Mouse (Mus musculus) CH12.LX (cell line): ENCODE data around the gene Elavl4. TPM values are rescaled to one million over a fixed set of nuclear protein-coding genes. Genes with fewer than 3 reads are reported as not detected.

Experiments used
- DNase-seq: peaks from one replicate; pipeline ENCODE4 v3.0.0-alpha.2; 2013; ENCODE audit errors: extremely low read depth
- H3K27ac ChIP-seq: 2 replicates; pipeline ENCODE4 v1.5.1; 2012; ENCODE audit warnings: low read depth, mild to moderate bottlenecking, control low read depth, moderate library complexity; ENCODE audit not compliant: insufficient read depth
- H3K27me3 ChIP-seq: replicated peaks from 2 replicates; pipeline ENCODE3; 2012; ENCODE audit warnings: inconsistent platforms
- H3K36me3 ChIP-seq, 2 experiments: replicated peaks in 1 of 2; 2 replicates each; pipeline versions ENCODE3 to v1.6.1; 2012; ENCODE audit warnings: inconsistent platforms in 1 of 2, low read length in 1 of 2, mild to moderate bottlenecking in 1 of 2, mixed read lengths in 1 of 2, moderate library complexity in 1 of 2; ENCODE audit not compliant: control insufficient read depth in 1 of 2, insufficient read depth in 1 of 2
- H3K4me1 ChIP-seq, 2 experiments: 2 replicates each; pipeline ENCODE4 v1.6.1; 2012; ENCODE audit warnings: inconsistent platforms in 1 of 2, moderate library complexity in 1 of 2; ENCODE audit not compliant: insufficient read depth in 2 of 2, control insufficient read depth in 1 of 2
- H3K4me2 ChIP-seq: 2 replicates; pipeline ENCODE4 v1.6.1; 2012; ENCODE audit warnings: low read depth, mild to moderate bottlenecking, control low read depth; ENCODE audit not compliant: poor library complexity, insufficient read depth, severe bottlenecking
- H3K4me3 ChIP-seq, 3 experiments: fragments of 150-350 bp in 1 of 3; sonication (generic) in 1 of 3; replicated peaks in 1 of 3; 2 replicates each; pipeline versions ENCODE3 to v1.5.1; 2011 to 2012; ENCODE audit warnings: low read depth in 2 of 3, low read length in 2 of 3, mild to moderate bottlenecking in 2 of 3, moderate library complexity in 2 of 3, control low read depth in 1 of 3, improper control_type of control experiment in 1 of 3, inconsistent platforms in 1 of 3, mixed read lengths in 1 of 3; ENCODE audit not compliant: poor library complexity in 1 of 3
- H3K79me2 ChIP-seq: replicated peaks from 2 replicates; pipeline ENCODE4 v1.6.1; 2012; ENCODE audit warnings: mild to moderate bottlenecking, moderate library complexity; ENCODE audit not compliant: control insufficient read depth, poor library complexity, insufficient read depth, severe bottlenecking; ENCODE audit errors: extremely low read depth
- H3K9ac ChIP-seq: 2 replicates; pipeline ENCODE4 v1.6.1; 2012; ENCODE audit warnings: low read depth, mild to moderate bottlenecking, control low read depth, moderate library complexity; ENCODE audit not compliant: insufficient read depth
- H3K9me3 ChIP-seq: replicated peaks from 2 replicates; pipeline ENCODE3; 2012; ENCODE audit warnings: low read length, inconsistent platforms, mixed read lengths
- BHLHE40 ChIP-seq: IDR thresholded peaks from 2 replicates; pipeline ENCODE4 v1.6.1; 2011; ENCODE audit warnings: mild to moderate bottlenecking, low read depth, low read length, improper control_type of control experiment
- CTCF ChIP-seq, 2 experiments: IDR thresholded peaks in 1 of 2; conservative IDR thresholded peaks in 1 of 2; 2 replicates each; pipeline ENCODE4 v1.5.1; 2011 to 2012; ENCODE audit warnings: low read depth in 2 of 2, low read length in 2 of 2, improper control_type of control experiment in 1 of 2, inconsistent platforms in 1 of 2, mild to moderate bottlenecking in 1 of 2, moderate library complexity in 1 of 2
- E2F4 ChIP-seq: IDR thresholded peaks from 2 replicates; pipeline ENCODE4 v1.6.1; 2011; ENCODE audit warnings: low read depth, low read length, improper control_type of control experiment; ENCODE audit not compliant: insufficient replicate concordance
- ELF1 ChIP-seq: IDR thresholded peaks from 2 replicates; pipeline ENCODE4 v1.6.1; 2014; ENCODE audit warnings: low read depth, mild to moderate bottlenecking, inconsistent platforms, low read length, improper control_type of control experiment
- EP300 ChIP-seq: IDR thresholded peaks from 2 replicates; pipeline ENCODE4 v1.6.1; 2011; ENCODE audit warnings: low read length, improper control_type of control experiment
- ETS1 ChIP-seq: conservative IDR thresholded peaks from 2 replicates; pipeline ENCODE4 v1.6.1; 2012; ENCODE audit warnings: low read depth, mild to moderate bottlenecking, inconsistent platforms, low read length, improper control_type of control experiment, moderate library complexity
- GABPA ChIP-seq: IDR thresholded peaks from 2 replicates; pipeline ENCODE4 v1.6.1; 2012; ENCODE audit warnings: low read depth, low read length, improper control_type of control experiment, inconsistent platforms; ENCODE audit not compliant: insufficient replicate concordance
- HCFC1 ChIP-seq: IDR thresholded peaks from 2 replicates; pipeline ENCODE4 v1.6.1; 2012; ENCODE audit warnings: low read depth, mild to moderate bottlenecking, inconsistent platforms, low read length, improper control_type of control experiment
- JUN ChIP-seq: IDR thresholded peaks from 2 replicates; pipeline ENCODE4 v1.6.1; 2011; ENCODE audit warnings: low read depth, mild to moderate bottlenecking, low read length, improper control_type of control experiment, moderate library complexity; ENCODE audit not compliant: insufficient read depth
- JUND ChIP-seq: conservative IDR thresholded peaks from 2 replicates; pipeline ENCODE4 v1.6.1; 2011; ENCODE audit warnings: low read depth, low read length, improper control_type of control experiment
- MAFK ChIP-seq: IDR thresholded peaks from 2 replicates; pipeline ENCODE4 v1.6.1; 2011; ENCODE audit warnings: low read length, improper control_type of control experiment; ENCODE audit not compliant: insufficient replicate concordance
- MYC ChIP-seq: IDR thresholded peaks from 2 replicates; pipeline ENCODE4 v1.6.1; 2011; ENCODE audit warnings: low read depth, mild to moderate bottlenecking, improper control_type of control experiment, low read length
- NELFE ChIP-seq: IDR thresholded peaks from 2 replicates; pipeline ENCODE4 v1.6.1; 2011; ENCODE audit warnings: low read depth, low read length, improper control_type of control experiment
- NRF1 ChIP-seq: IDR thresholded peaks from 2 replicates; pipeline ENCODE4 v1.6.1; 2014; ENCODE audit warnings: low read depth, mild to moderate bottlenecking, inconsistent platforms, low read length, improper control_type of control experiment, moderate library complexity
- PAX5 ChIP-seq: IDR thresholded peaks from 2 replicates; pipeline ENCODE4 v1.6.1; 2012; ENCODE audit warnings: low read length, inconsistent platforms, mixed read lengths
- POLR2A ChIP-seq: IDR thresholded peaks from 2 replicates; pipeline ENCODE4 v1.6.1; 2011; ENCODE audit warnings: low read depth, mild to moderate bottlenecking, improper control_type of control experiment, low read length
- POLR2AphosphoS2 ChIP-seq: IDR thresholded peaks from 2 replicates; pipeline ENCODE4 v1.6.1; 2011; ENCODE audit warnings: low read depth, low read length, improper control_type of control experiment
- RAD21 ChIP-seq: IDR thresholded peaks from 2 replicates; pipeline ENCODE4 v1.6.1; 2011; ENCODE audit warnings: low read depth, mild to moderate bottlenecking, low read length, improper control_type of control experiment, moderate library complexity
- RCOR1 ChIP-seq: conservative IDR thresholded peaks from 2 replicates; pipeline ENCODE4 v1.6.1; 2012; ENCODE audit warnings: low read depth, mild to moderate bottlenecking, inconsistent platforms, low read length, improper control_type of control experiment
- SMC3 ChIP-seq: IDR thresholded peaks from 2 replicates; pipeline ENCODE4 v1.6.1; 2011; ENCODE audit warnings: low read depth, low read length, improper control_type of control experiment
- TBP ChIP-seq: conservative IDR thresholded peaks from 2 replicates; pipeline ENCODE4 v1.6.1; 2011; ENCODE audit warnings: low read depth, low read length, improper control_type of control experiment
- TCF12 ChIP-seq: IDR thresholded peaks from 2 replicates; pipeline ENCODE4 v1.6.1; 2014; ENCODE audit warnings: low read depth, mild to moderate bottlenecking, inconsistent platforms, low read length, improper control_type of control experiment
- UBTF ChIP-seq: IDR thresholded peaks from 2 replicates; pipeline ENCODE4 v1.6.1; 2012; ENCODE audit warnings: low read depth, mild to moderate bottlenecking, inconsistent platforms, low read length, improper control_type of control experiment, moderate library complexity
- USF2 ChIP-seq: conservative IDR thresholded peaks from 2 replicates; pipeline ENCODE4 v1.6.1; 2011; ENCODE audit warnings: low read depth, low read length, improper control_type of control experiment
- ZC3H11A ChIP-seq: IDR thresholded peaks from 2 replicates; pipeline ENCODE4 v1.6.1; 2012; ENCODE audit warnings: low read depth, mild to moderate bottlenecking, inconsistent platforms, low read length, improper control_type of control experiment
- ZMIZ1 ChIP-seq: IDR thresholded peaks from 2 replicates; pipeline ENCODE4 v1.6.1; 2012; ENCODE audit warnings: low read depth, mild to moderate bottlenecking, inconsistent platforms, low read length, improper control_type of control experiment
- dilution Hi-C: fragments of 300-500 bp; cut with MboI; formaldehyde crosslinking; loops from 2 replicates; pipeline ENCODE4 v1.14.3; 2020; ENCODE audit warnings: low sequenced_read_pairs; ENCODE audit not compliant: extremely low pct_unique_long_range_greater_than_20kb, extremely low pct_ligation_motif_present
- in situ Hi-C: fragments of 300-500 bp; cut with MboI; formaldehyde crosslinking; loops from 3 replicates; pipeline ENCODE4 v1.14.3; 2019; ENCODE audit warnings: low sequenced_read_pairs, low pct_ligation_motif_present, low pct_unique_long_range_greater_than_20kb, mixed read lengths
- polyA plus RNA-seq: library from polyadenylated mRNA; unstranded; fragments of >175 nt; gene quantifications from 2 replicates; pipeline ENCODE4 v1.2.1, GENCODE M21; 2012; ENCODE audit warnings: low read depth; ENCODE audit not compliant: insufficient read length
- total RNA-seq, 2 experiments: library from RNA; depleted of rRNA; stranded (reverse); fragments of 300-350 nt in 1 of 2; fragments of >200 nt in 1 of 2; gene quantifications; 2 replicates each; pipeline ENCODE4 v1.2.3; 2012 to 2014

Elavl4 gene
- total and polyA plus RNA-seq, 3 experiments, result not detected

DNA sequence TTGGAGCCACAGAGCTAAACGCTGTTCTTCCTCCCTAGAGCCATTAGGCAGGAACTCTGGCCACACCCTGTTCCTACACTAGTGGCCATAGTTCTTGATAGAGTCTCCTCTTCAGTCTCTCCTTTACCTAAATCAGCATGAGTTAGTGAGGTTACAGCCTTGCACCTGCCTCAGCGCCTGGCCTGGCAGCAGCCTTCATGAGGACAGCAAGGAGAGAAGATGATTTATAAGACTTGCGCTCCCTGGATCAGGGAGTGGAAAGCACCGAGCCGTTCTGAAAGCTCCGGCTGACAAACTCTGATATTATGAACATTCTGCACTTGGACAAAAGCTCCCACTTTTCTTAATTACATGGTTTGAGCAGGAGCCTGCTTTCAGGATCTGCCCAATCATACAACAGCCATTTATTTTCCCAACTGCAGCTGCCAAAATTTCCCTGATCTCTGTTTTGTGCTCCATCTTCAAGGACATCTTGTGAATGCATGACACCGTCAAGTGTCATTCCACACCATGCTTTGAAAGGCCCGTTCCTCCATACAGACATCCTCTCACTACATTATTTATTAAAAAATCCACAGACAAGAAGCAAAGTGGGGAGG, 87.3 kb downstream of the Elavl4 start:
- no peak for DNase-seq
- no peaks in the 10 kb centered on the region for H3K9me3 ChIP-seq
- peaks cover 2% of the 10 kb centered on the region for H3K27me3 ChIP-seq
- TF ChIP-seq ETS1 (no peak), NRF1 (no peak), MAFK (no peak), USF2 (no peak), UBTF (no peak), CTCF (conservative IDR thresholded peaks at IDR 0.05 in 1 of 2, IDR thresholded peaks at IDR 0.05 in 1 of 2; ENCODE audit: low read depth in 2 of 2, low read length in 2 of 2) (no peak), HCFC1 (no peak), PAX5 (no peak), RCOR1 (no peak), POLR2AphosphoS2 (no peak), SMC3 (no peak), GABPA (no peak), BHLHE40 (no peak), ZC3H11A (no peak), TCF12 (no peak)
- dilution Hi-C loops (no loop called here), in situ Hi-C loops (no loop called here)
- no peaks in the 10 kb centered on the region for H3K79me2 ChIP-seq
- H3K4me3 ChIP-seq, result no peak overlapping the region
- H3K4me2 ChIP-seq, result no peak overlapping the region
- H3K27ac ChIP-seq, result no peak overlapping the region
- H3K9ac ChIP-seq, result no peak overlapping the region
- no peaks in the 10 kb centered on the region for H3K36me3 ChIP-seq
- H3K4me1 ChIP-seq, result no peaks in the 10 kb centered on the region; a peak in 1 of 4 replicates

DNA sequence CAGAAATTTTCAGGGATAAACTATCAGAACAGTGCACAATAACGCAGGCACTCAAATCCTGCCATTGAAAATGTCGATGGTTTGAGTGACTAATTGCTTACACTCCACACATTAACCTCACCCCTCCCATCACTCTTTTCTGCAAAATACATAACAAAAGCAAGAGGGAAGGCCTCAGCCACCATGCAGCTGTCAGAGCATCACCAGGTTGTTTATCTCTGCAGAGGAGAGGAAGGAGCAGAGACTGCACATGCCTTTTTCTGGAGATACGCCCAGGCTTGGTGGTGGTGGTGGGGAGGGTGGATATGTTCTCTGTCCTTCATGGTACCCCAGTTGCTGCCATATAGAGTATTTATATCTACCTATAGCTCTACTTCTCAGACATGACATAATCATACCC, 94.3 kb downstream of the Elavl4 start:
- H3K36me3 ChIP-seq, result no peaks in the 10 kb centered on the region

More for the DNA sequence above, 94.3 kb downstream of the Elavl4 start:
- H3K79me2 ChIP-seq, result no peaks in the 10 kb centered on the region
- H3K27ac ChIP-seq, result no peak overlapping the region
- DNase-seq, result no peak
- H3K27me3 ChIP-seq, result no peaks in the 10 kb centered on the region
- dilution Hi-C loops (no loop called here), in situ Hi-C loops (no loop called here)
- no peaks in the 10 kb centered on the region for H3K9me3 ChIP-seq
- no peak overlapping the region for H3K9ac ChIP-seq
- no peak overlapping the region for H3K4me2 ChIP-seq
- H3K4me1 ChIP-seq, result no peaks in the 10 kb centered on the region
- TF ChIP-seq TBP (no peak), CTCF (conservative IDR thresholded peaks at IDR 0.05 in 1 of 2, IDR thresholded peaks at IDR 0.05 in 1 of 2; ENCODE audit: low read depth in 2 of 2, low read length in 2 of 2) (no peak), RCOR1 (no peak), ELF1 (no peak), EP300 (no peak), NELFE (no peak), JUN (no peak), JUND (no peak), ZC3H11A (no peak), ZMIZ1 (no peak), MYC (no peak), GABPA (no peak), RAD21 (no peak), POLR2A (no peak), E2F4 (no peak)
- H3K4me3 ChIP-seq, result no peak overlapping the region
